Mouse (Mus musculus) heart, embryonic 11.5 days (tissue): ENCODE measurements at regions not wholly inside any gene's neighbourhood (a gene's known extent, or its start where the extent isn't known, plus 50 kb on each side); places are given as distances from the start of the nearest gene placed in this dataset.

Experiments
- ATAC-seq: fragments of 200-750 bp; cut with Nextera tagmentation; replicated peaks from 2 replicates; pipeline ENCODE4 v1.8.0; 2017; ENCODE audit warnings: moderate library complexity; ENCODE audit not compliant: insufficient number of reproducible peaks, low FRiP score, low TSS enrichment
- H3K27ac ChIP-seq: fragments of 300-500 bp; sonication (generic); 2 replicates; pipeline ENCODE4 v1.5.1; 2014; ENCODE audit warnings: mild to moderate bottlenecking, low read depth, low read length
- H3K27me3 ChIP-seq: fragments of 300-500 bp; sonication (generic); 2 replicates; pipeline ENCODE4 v1.6.1; 2014; ENCODE audit warnings: mild to moderate bottlenecking, low read length, mixed read lengths; ENCODE audit not compliant: control insufficient read depth, insufficient read depth
- H3K36me3 ChIP-seq: fragments of 300-500 bp; sonication (generic); 2 replicates; pipeline ENCODE4 v1.6.1; 2014; ENCODE audit warnings: mild to moderate bottlenecking, low read length, moderate library complexity, mixed read lengths; ENCODE audit not compliant: control insufficient read depth, insufficient read depth
- H3K4me1 ChIP-seq: fragments of 300-500 bp; sonication (generic); 2 replicates; pipeline ENCODE4 v1.6.1; 2014; ENCODE audit warnings: low read length; ENCODE audit not compliant: control insufficient read depth, insufficient read depth
- H3K4me2 ChIP-seq: fragments of 300-500 bp; sonication (generic); 2 replicates; pipeline ENCODE4 v1.6.1; 2014; ENCODE audit warnings: mild to moderate bottlenecking, moderate library complexity
- H3K4me3 ChIP-seq: fragments of 300-500 bp; sonication (generic); 2 replicates; pipeline ENCODE4 v1.5.1; 2014; ENCODE audit warnings: low read depth, low read length
- H3K9ac ChIP-seq: fragments of 300-500 bp; sonication (generic); 2 replicates; pipeline ENCODE4 v1.6.1; 2014; ENCODE audit warnings: mild to moderate bottlenecking, low read depth, low read length, moderate library complexity
- H3K9me3 ChIP-seq: fragments of 300-500 bp; sonication (generic); replicated peaks from 2 replicates; pipeline ENCODE4 v1.6.1; 2016; ENCODE audit warnings: low read length; ENCODE audit not compliant: control insufficient read depth
- WGBS: fragments of 180-500 bp; shearing (Covaris S2); extraction: QIAGEN DNeasy Blood & Tissue Kit; methylation state at CpG from one replicate; pipeline ENCODE4 v1.1.7; 2014; ENCODE audit not compliant: insufficient replicate concordance; 5-methylcytosine and 5-hydroxymethylcytosine counted together

GRCm38 (mm10) chr8:116114978-116115377 is 389.8 kb upstream of the Dynlrb2 start:
- H3K27me3 ChIP-seq, result no peaks in the 10 kb centered on the region
- no peak overlapping the region for H3K4me2 ChIP-seq
- H3K4me3 ChIP-seq, result no peak overlapping the region
- no peak overlapping the region for H3K27ac ChIP-seq
- no peak for ATAC-seq
- no peaks in the 10 kb centered on the region for H3K36me3 ChIP-seq
- WGBS, result 48% methylated on average over 2 of the region's 2 CpGs
- no peak overlapping the region for H3K9ac ChIP-seq
- 0 out of 2 replicates have a peak, but pooled peaks cover 3% of the 10 kb centered on the region for H3K4me1 ChIP-seq
- no peaks in the 10 kb centered on the region for H3K9me3 ChIP-seq

GRCm38 (mm10) chr8:116114502-116114901 is 390.3 kb upstream of the Dynlrb2 start:
- 0 out of 2 replicates have a peak, but pooled peaks cover 3% of the 10 kb centered on the region for H3K4me1 ChIP-seq
- H3K9me3 ChIP-seq, result no peaks in the 10 kb centered on the region
- H3K9ac ChIP-seq, result no peak overlapping the region
- H3K27me3 ChIP-seq, result no peaks in the 10 kb centered on the region
- no peak overlapping the region for H3K27ac ChIP-seq
- WGBS, result 77% methylated on average over 2 of the region's 2 CpGs
- no peak overlapping the region for H3K4me3 ChIP-seq
- ATAC-seq, result no peak
- no peaks in the 10 kb centered on the region for H3K36me3 ChIP-seq
- H3K4me2 ChIP-seq, result no peak overlapping the region

GRCm38 (mm10) chr8:116111168-116111567 is 393.6 kb upstream of the Dynlrb2 start:
- no peak overlapping the region for H3K4me3 ChIP-seq
- no peaks in the 10 kb centered on the region for H3K36me3 ChIP-seq
- 47% methylated on average over 12 of the region's 12 CpGs for WGBS
- H3K9ac ChIP-seq, result no peak overlapping the region
- no peaks in the 10 kb centered on the region for H3K9me3 ChIP-seq
- H3K4me1 ChIP-seq, result no peaks in the 10 kb centered on the region
- no peak overlapping the region for H3K27ac ChIP-seq
- no peaks in the 10 kb centered on the region for H3K27me3 ChIP-seq
- H3K4me2 ChIP-seq, result no peak overlapping the region; the same call in 1 of the 2 replicates
- no peak for ATAC-seq

- Histone ChIP-seq H3K4me2 (no peak overlapping the region), H3K27me3 (0 out of 2 replicates have a peak, but pooled peaks cover 3% of the 10 kb centered on the region), H3K9ac (no peak overlapping the region), H3K9me3 (no peaks in the 10 kb centered on the region), H3K4me1 (no peaks in the 10 kb centered on the region), H3K27ac (no peak overlapping the region), H3K36me3 (no peaks in the 10 kb centered on the region), H3K4me3 (no peak overlapping the region)
- WGBS, result 25% methylated on average over 3 of the region's 3 CpGs
- no peak for ATAC-seq
Observed at GRCm38 (mm10) chr8:116096666-116097065, 389.1 kb upstream of the Maf start.

GRCm38 (mm10) chr8:116083156-116083555 is 375.6 kb upstream of the Maf start:
- 85% methylated on average over 2 of the region's 2 CpGs for WGBS
- Histone ChIP-seq H3K27me3 (no peaks in the 10 kb centered on the region), H3K4me1 (no peaks in the 10 kb centered on the region), H3K4me2 (no peak overlapping the region), H3K27ac (no peak overlapping the region), H3K9me3 (no peaks in the 10 kb centered on the region), H3K9ac (no peak overlapping the region), H3K4me3 (no peak overlapping the region), H3K36me3 (no peaks in the 10 kb centered on the region)
- no peak for ATAC-seq

GRCm38 (mm10) chr8:116078849-116079407 is 371.3 kb upstream of the Maf start:
- no peaks in the 10 kb centered on the region for H3K4me1 ChIP-seq
- H3K36me3 ChIP-seq, result no peaks in the 10 kb centered on the region
- ATAC-seq, result no peak
- no peak overlapping the region for H3K9ac ChIP-seq
- no peak overlapping the region for H3K27ac ChIP-seq
- 58% methylated on average over 5 of the region's 5 CpGs for WGBS
- no peak overlapping the region for H3K4me2 ChIP-seq
- H3K27me3 ChIP-seq, result no peaks in the 10 kb centered on the region
- H3K9me3 ChIP-seq, result no peaks in the 10 kb centered on the region
- H3K4me3 ChIP-seq, result no peak overlapping the region

- no peak for ATAC-seq
- H3K4me2 ChIP-seq, result no peak overlapping the region
- 83% methylated on average over 7 of the region's 7 CpGs for WGBS
Observed at GRCm38 (mm10) chr8:116071497-116071896, 363.9 kb upstream of the Maf start.

GRCm38 (mm10) chr8:116069538-116069937 is 361.9 kb upstream of the Maf start:
- Histone ChIP-seq H3K4me2 (no peak overlapping the region), H3K27me3 (no peaks in the 10 kb centered on the region), H3K4me3 (no peak overlapping the region), H3K9me3 (no peaks in the 10 kb centered on the region), H3K36me3 (no peaks in the 10 kb centered on the region), H3K9ac (no peak overlapping the region), H3K27ac (no peak overlapping the region), H3K4me1 (no peaks in the 10 kb centered on the region)
- 75% methylated on average over 3 of the region's 3 CpGs for WGBS
- ATAC-seq, result no peak

More at GRCm38 (mm10) chr8:116071497-116071896, 363.9 kb upstream of the Maf start:
- Histone ChIP-seq H3K36me3 (no peaks in the 10 kb centered on the region), H3K9me3 (no peaks in the 10 kb centered on the region), H3K4me3 (no peak overlapping the region), H3K27me3 (no peaks in the 10 kb centered on the region), H3K4me1 (no peaks in the 10 kb centered on the region), H3K27ac (no peak overlapping the region), H3K9ac (no peak overlapping the region)

- no peaks in the 10 kb centered on the region for H3K9me3 ChIP-seq
- no peaks in the 10 kb centered on the region for H3K27me3 ChIP-seq
- H3K4me3 ChIP-seq, result no peak overlapping the region
- H3K36me3 ChIP-seq, result no peaks in the 10 kb centered on the region
- no peak overlapping the region for H3K27ac ChIP-seq
- WGBS, result 87% methylated on average over 5 of the region's 5 CpGs
- H3K9ac ChIP-seq, result no peak overlapping the region
- no peak overlapping the region for H3K4me2 ChIP-seq
- no peak for ATAC-seq
- no peaks in the 10 kb centered on the region for H3K4me1 ChIP-seq
Observed at GRCm38 (mm10) chr8:116067978-116068375, 360.4 kb upstream of the Maf start.
